ENCODE assay signal across 8 mouse cellular contexts in genomic region chr19:8578970-8579342, GRCm38 (mm10). TPM values are rescaled to one million over a fixed set of nuclear protein-coding genes. Genes with fewer than 3 reads are reported as not detected.
DNase-seq lines count a peak whose midpoint lies in the region; ATAC-seq and TF ChIP-seq lines count a peak whose summit lies in the region.

No protein-coding gene starts in this region.

- H3K4me3 ChIP-seq in heart, embryonic 12.5 days: peak overlapping the region; percentile 42
- H3K4me3 ChIP-seq in heart, adult 2 months: no peak overlapping the region
- H3K4me3 ChIP-seq in cortical plate, adult 2 months (ENCODE audit: insufficient read depth, low read length): peak overlapping the region; percentile 8
- peak overlapping the region; percentile 35 for H3K4me3 ChIP-seq in hindbrain, postnatal 0 days (ENCODE audit: low read length)
- no peak overlapping the region for H3K4me3 ChIP-seq in liver, embryonic 15.5 days (replicated peaks)

- H3K4me1 ChIP-seq in heart, embryonic 12.5 days (replicated peaks): peaks cover 7% of the 10 kb centered on the region; the same call in 1 of the 2 replicates
- H3K4me1 ChIP-seq in heart, adult 2 months (ENCODE audit: control insufficient read depth, insufficient read depth, low read length): no peaks in the 10 kb centered on the region
- H3K4me1 ChIP-seq in cortical plate, adult 2 months (ENCODE audit: control insufficient read depth, insufficient read depth, low read length): no peaks in the 10 kb centered on the region; the same call in 1 of the 2 replicates
- H3K4me1 ChIP-seq in hindbrain, postnatal 0 days (ENCODE audit: insufficient read depth, low read length): no peaks in the 10 kb centered on the region
- H3K4me1 ChIP-seq in liver, embryonic 15.5 days (replicated peaks): peaks cover 2% of the 10 kb centered on the region; the same call in 1 of the 2 replicates

- H3K27ac ChIP-seq in heart, embryonic 12.5 days (ENCODE audit: poor library complexity, severe bottlenecking): no peak overlapping the region
- H3K27ac ChIP-seq in heart, adult 2 months: no peak overlapping the region
- peak overlapping the region; percentile 67; the same call in 1 of the 2 replicates for H3K27ac ChIP-seq in cortical plate, adult 2 months (ENCODE audit: insufficient read depth, low read length)
- peak overlapping the region; percentile 55 for H3K27ac ChIP-seq in hindbrain, postnatal 0 days
- no peak overlapping the region for H3K27ac ChIP-seq in liver, embryonic 15.5 days (replicated peaks)

- no peak for TF ChIP-seq CTCF in heart, adult 2 months (IDR thresholded peaks at IDR 0.05)
- no peak for TF ChIP-seq CTCF in cortical plate, adult 2 months (IDR thresholded peaks at IDR 0.05; ENCODE audit: extremely low read depth, insufficient read depth, low read length)
- TF ChIP-seq CTCF in hindbrain, postnatal 0 days (IDR thresholded peaks at IDR 0.05; ENCODE audit: low read depth): no peak

- peak overlapping the region; percentile 90 for H3K4me2 ChIP-seq in heart, embryonic 12.5 days
- peak overlapping the region; percentile 67 for H3K4me2 ChIP-seq in hindbrain, postnatal 0 days (ENCODE audit: low read depth, low read length)
- peak overlapping the region; percentile 56; the same call in 1 of the 2 replicates for H3K4me2 ChIP-seq in liver, embryonic 15.5 days

- no peak for TF ChIP-seq POLR2A in heart, adult 2 months (IDR thresholded peaks at IDR 0.05; ENCODE audit: insufficient read depth, low read depth, low read length)
- TF ChIP-seq POLR2A in cortical plate, adult 2 months (IDR thresholded peaks at IDR 0.05; ENCODE audit: extremely low read depth, insufficient read depth, low read length): no peak

- no peak for ATAC-seq in heart, embryonic 12.5 days (ENCODE audit: insufficient number of reproducible peaks, low FRiP score)
- ATAC-seq in hindbrain, postnatal 0 days: no peak; the same call in none of the 2 replicates
- no peak for ATAC-seq in liver, embryonic 15.5 days (ENCODE audit: insufficient read depth)
- ATAC-seq in megakaryocyte-erythroid progenitor cell, adult 5-6 weeks (replicated peaks; ENCODE audit: low FRiP score, low TSS enrichment, poor library complexity, severe bottlenecking): no peak

- no peaks in the 10 kb centered on the region for H3K9me3 ChIP-seq in heart, embryonic 12.5 days (replicated peaks)
- H3K9me3 ChIP-seq in hindbrain, postnatal 0 days (ENCODE audit: low read length): no peaks in the 10 kb centered on the region
- H3K9me3 ChIP-seq in liver, embryonic 15.5 days (replicated peaks): no peaks in the 10 kb centered on the region

- no peak for DNase-seq in heart, adult 2 months
- DNase-seq in hindbrain, postnatal 0 days (ENCODE audit: low spot score): no peak
- no peak for DNase-seq in adrenal gland, postnatal 10 days
- DNase-seq in kidney, postnatal 14 days: no peak

- intact Hi-C loops in heart, adult 2 months (cut with DNase I): loop anchor here (1.0 kb wide), 1 partner anchor 104 kb away; no protein-coding TSS in a partner anchor

- H3K27me3 ChIP-seq in heart, embryonic 12.5 days (replicated peaks): no peaks in the 10 kb centered on the region
- H3K27me3 ChIP-seq in heart, adult 2 months (ENCODE audit: control insufficient read depth, insufficient read depth, low read length): no peaks in the 10 kb centered on the region
- no peaks in the 10 kb centered on the region for H3K27me3 ChIP-seq in hindbrain, postnatal 0 days (ENCODE audit: insufficient read depth, low read length)
- H3K27me3 ChIP-seq in liver, embryonic 15.5 days: no peaks in the 10 kb centered on the region

- H3K9ac ChIP-seq in heart, embryonic 12.5 days: no peak overlapping the region; the same call in 1 of the 2 replicates
- H3K9ac ChIP-seq in heart, adult 2 months (ENCODE audit: low read depth, low read length): no peak overlapping the region
- H3K9ac ChIP-seq in hindbrain, postnatal 0 days (replicated peaks; ENCODE audit: low read length): peak overlapping the region; percentile 31
- H3K9ac ChIP-seq in liver, embryonic 15.5 days: no peak overlapping the region

- no peaks in the 10 kb centered on the region for H3K79me2 ChIP-seq in heart, adult 2 months (replicated peaks; ENCODE audit: control insufficient read depth, insufficient read depth, low read length)

- H3K36me3 ChIP-seq in heart, embryonic 12.5 days: no peaks in the 10 kb centered on the region
- no peaks in the 10 kb centered on the region for H3K36me3 ChIP-seq in heart, adult 2 months (ENCODE audit: control insufficient read depth, insufficient read depth, low read length)
- no peaks in the 10 kb centered on the region for H3K36me3 ChIP-seq in hindbrain, postnatal 0 days (ENCODE audit: insufficient read depth, low read length)
- no peaks in the 10 kb centered on the region for H3K36me3 ChIP-seq in liver, embryonic 15.5 days (replicated peaks)

- TF ChIP-seq EP300 in heart, adult 2 months (IDR thresholded peaks at IDR 0.05; ENCODE audit: insufficient read depth, low read depth, low read length): no peak

- WGBS in heart, embryonic 12.5 days: 61% methylated on average over 2 of the region's 2 CpGs
- 71% methylated on average over 2 of the region's 2 CpGs for WGBS in heart, adult 2 months
- WGBS in hindbrain, postnatal 0 days: 48% methylated on average over 2 of the region's 2 CpGs
- 68% methylated on average over 2 of the region's 2 CpGs for WGBS in liver, embryonic 15.5 days (ENCODE audit: insufficient replicate concordance)

RNA-seq across cellular contexts. Expression of gene Slc22a8, which starts 12.1 kb away (rescaled TPM):
- 0.05 TPM in 1 of 2 replicates, not detected in the other for polyA plus RNA-seq in heart, embryonic 12.5 days (2016; fragmentation: Nextera tagmentation; extraction: Ambion mirVana)
- not detected for total RNA-seq in heart, adult 2 months (2021)
- polyA plus RNA-seq in heart, adult 2 months (2012; rRNA removed): 0.04 and 0.09 TPM in 2 replicates
- 23.4 and 23.9 TPM in 2 replicates for polyA plus RNA-seq in cortical plate, adult 2 months (2012; rRNA removed)
- 15.7 and 18.5 TPM in 2 replicates for total RNA-seq in hindbrain, postnatal 0 days (2014; rRNA removed)
- 18.2 and 19.9 TPM in 2 replicates for polyA plus RNA-seq in hindbrain, postnatal 0 days (2015; fragmentation: Nextera tagmentation; extraction: Ambion mirVana)
- polyA plus RNA-seq in liver, embryonic 15.5 days (2015; fragmentation: Nextera tagmentation; extraction: Ambion mirVana): 2.1 and 2.3 TPM in 2 replicates
- total RNA-seq in megakaryocyte-erythroid progenitor cell, adult 5-6 weeks (2014; fragmentation: Nextera tagmentation): not detected in 2 replicates
- not detected in 2 replicates for total RNA-seq in megakaryocyte-erythroid progenitor cell, adult 5-6 weeks (2017)
- 1 to 10 TPM in 1 of 2 experiments, under 1 TPM in 1; 0.58 to 1.4 TPM for total RNA-seq in adrenal gland, postnatal 10 days (2021)

RNA-seq across cellular contexts. Expression of gene Slc22a6, which starts 38.9 kb away (rescaled TPM):
- polyA plus RNA-seq in heart, embryonic 12.5 days (2016; fragmentation: Nextera tagmentation; extraction: Ambion mirVana): not detected in 2 replicates
- total RNA-seq in heart, adult 2 months (2021): not detected
- not detected in 2 replicates for polyA plus RNA-seq in heart, adult 2 months (2012; rRNA removed)
- 5.9 and 6.5 TPM in 2 replicates for polyA plus RNA-seq in cortical plate, adult 2 months (2012; rRNA removed)
- 9.6 and 13.1 TPM in 2 replicates for total RNA-seq in hindbrain, postnatal 0 days (2014; rRNA removed)
- 8.9 and 9.8 TPM in 2 replicates for polyA plus RNA-seq in hindbrain, postnatal 0 days (2015; fragmentation: Nextera tagmentation; extraction: Ambion mirVana)
- 0.02 TPM in 1 of 2 replicates, not detected in the other for polyA plus RNA-seq in liver, embryonic 15.5 days (2015; fragmentation: Nextera tagmentation; extraction: Ambion mirVana)
- not detected in 2 replicates for total RNA-seq in megakaryocyte-erythroid progenitor cell, adult 5-6 weeks (2014; fragmentation: Nextera tagmentation)
- not detected in 2 replicates for total RNA-seq in megakaryocyte-erythroid progenitor cell, adult 5-6 weeks (2017)
- total RNA-seq in adrenal gland, postnatal 10 days (2021): not detected

Comparison
In these comparisons a context has a peak if more than half of its experiments do, and no peak if none do; other contexts are left out.
1. H3K4me3 ChIP-seq: peak in heart, embryonic 12.5 days (single experiment), cortical plate, adult 2 months (single experiment) and hindbrain, postnatal 0 days (single experiment); none in heart, adult 2 months (single experiment) and liver, embryonic 15.5 days (single experiment).
2. H3K27ac ChIP-seq: peak in cortical plate, adult 2 months (single experiment) and hindbrain, postnatal 0 days (single experiment); none in heart, embryonic 12.5 days (single experiment), heart, adult 2 months (single experiment) and liver, embryonic 15.5 days (single experiment).
3. Peak in every context shown above with its lines, with median percentiles within 50 percentile points of each other: H3K4me2 ChIP-seq.